ENCODE assay signal across 10 mouse cellular contexts in genomic region chr5:52367866-52368840, GRCm38 (mm10). TPM values are rescaled to one million over a fixed set of nuclear protein-coding genes. Genes with fewer than 3 reads are reported as not detected.
DNase-seq lines count a peak whose midpoint lies in the region; ATAC-seq lines count a peak whose summit lies in the region.
"Had no signal": no experiment of that assay in that cellular context is flagged by ENCODE, and none has a peak within 500 bp of the region (broad histone marks: within the 10 kb centered on the region; RNA-seq: fewer than 3 reads in every experiment).

No protein-coding gene starts in this region.

- WGBS in liver, embryonic 11.5 days: 40% methylated on average over 63 of the region's 63 CpGs
- WGBS in embryonic facial prominence, embryonic 11.5 days: 48% methylated on average over 61 of the region's 63 CpGs
- 55% methylated on average over 47 of the region's 63 CpGs for WGBS in hindbrain, embryonic 11.5 days
- 53% methylated on average over 63 of the region's 63 CpGs for WGBS in neural tube, embryonic 12.5 days

- DNase-seq in liver, embryonic 11.5 days (ENCODE audit: low spot score): no peak
- no peak for DNase-seq in liver
- DNase-seq in embryonic facial prominence, embryonic 11.5 days (ENCODE audit: low spot score): peak; percentile 21
- DNase-seq in hindbrain, embryonic 11.5 days (ENCODE audit: low spot score): peak; percentile 41
- no peak for DNase-seq in thymus, postnatal 0 days (ENCODE audit: low spot score)
- no peak for DNase-seq in frontal cortex, postnatal 14 days (ENCODE audit: low spot score in 2 of 2)
- DNase-seq in layer of hippocampus, postnatal 25 days (ENCODE audit: extremely low spot score in 1 of 2, low spot score in 1 of 2): no peak
- DNase-seq: adrenal gland, postnatal 36 days; liver, embryonic 13.5 days had no signal

- H3K9ac ChIP-seq in liver, embryonic 11.5 days (ENCODE audit: low read depth, low read length): no peak overlapping the region
- peak overlapping the region; percentile 64 for H3K9ac ChIP-seq in embryonic facial prominence, embryonic 11.5 days (replicated peaks; ENCODE audit: low read length)
- H3K9ac ChIP-seq in hindbrain, embryonic 11.5 days (ENCODE audit: low read depth, low read length): peak overlapping the region; percentile 55; the same call in 1 of the 2 replicates
- H3K9ac ChIP-seq in neural tube, embryonic 12.5 days: no peak overlapping the region
- H3K9ac ChIP-seq: liver, embryonic 13.5 days had no signal

- no peak overlapping the region for H3K27ac ChIP-seq in liver, embryonic 11.5 days (ENCODE audit: low read depth, low read length)
- H3K27ac ChIP-seq in embryonic facial prominence, embryonic 11.5 days (replicated peaks; ENCODE audit: low read depth, low read length): no peak overlapping the region
- no peak overlapping the region for H3K27ac ChIP-seq in hindbrain, embryonic 11.5 days (ENCODE audit: low read depth, low read length)
- H3K27ac ChIP-seq in neural tube, embryonic 12.5 days: no peak overlapping the region
- H3K27ac ChIP-seq: liver, embryonic 13.5 days had no signal

- no peaks in the 10 kb centered on the region for H3K36me3 ChIP-seq in liver, embryonic 11.5 days (ENCODE audit: control insufficient read depth, insufficient read depth, low read length)
- no peaks in the 10 kb centered on the region for H3K36me3 ChIP-seq in embryonic facial prominence, embryonic 11.5 days (replicated peaks; ENCODE audit: control insufficient read depth, insufficient read depth, low read depth, low read length)
- no peaks in the 10 kb centered on the region for H3K36me3 ChIP-seq in hindbrain, embryonic 11.5 days (ENCODE audit: control insufficient read depth, insufficient read depth, low read length)
- H3K36me3 ChIP-seq in neural tube, embryonic 12.5 days: no peaks in the 10 kb centered on the region
- H3K36me3 ChIP-seq: liver, embryonic 13.5 days had no signal

- H3K27me3 ChIP-seq in liver, embryonic 11.5 days (replicated peaks; ENCODE audit: control insufficient read depth, insufficient read depth, low read length): peaks cover 15% of the 10 kb centered on the region
- no peaks in the 10 kb centered on the region for H3K27me3 ChIP-seq in embryonic facial prominence, embryonic 11.5 days (ENCODE audit: control insufficient read depth, insufficient read depth, low read length)
- H3K27me3 ChIP-seq in hindbrain, embryonic 11.5 days (ENCODE audit: control insufficient read depth, insufficient read depth, low read length): no peaks in the 10 kb centered on the region
- H3K27me3 ChIP-seq in neural tube, embryonic 12.5 days (replicated peaks): no peaks in the 10 kb centered on the region

- H3K4me3 ChIP-seq in liver, embryonic 11.5 days (ENCODE audit: low read depth, low read length): no peak overlapping the region
- H3K4me3 ChIP-seq in embryonic facial prominence, embryonic 11.5 days (ENCODE audit: low read depth, low read length): peak overlapping the region; percentile 0; the same call in 1 of the 2 replicates
- H3K4me3 ChIP-seq in hindbrain, embryonic 11.5 days (ENCODE audit: low read depth, low read length): no peak overlapping the region
- no peak overlapping the region for H3K4me3 ChIP-seq in neural tube, embryonic 12.5 days
- H3K4me3 ChIP-seq: liver, embryonic 13.5 days had no signal

- peak overlapping the region; percentile 39 for H3K4me2 ChIP-seq in liver, embryonic 11.5 days
- H3K4me2 ChIP-seq in embryonic facial prominence, embryonic 11.5 days (ENCODE audit: low read depth, low read length): peak overlapping the region; percentile 8
- peak overlapping the region; percentile 31 for H3K4me2 ChIP-seq in hindbrain, embryonic 11.5 days (replicated peaks; ENCODE audit: low read depth, low read length)
- peak overlapping the region; percentile 48 for H3K4me2 ChIP-seq in neural tube, embryonic 12.5 days (replicated peaks)
- H3K4me2 ChIP-seq: liver, embryonic 13.5 days had no signal

- H3K4me1 ChIP-seq in liver, embryonic 11.5 days (replicated peaks; ENCODE audit: control insufficient read depth, insufficient read depth, low read length): no peaks in the 10 kb centered on the region
- H3K4me1 ChIP-seq in embryonic facial prominence, embryonic 11.5 days (ENCODE audit: control insufficient read depth, insufficient read depth, low read length): no peaks in the 10 kb centered on the region
- H3K4me1 ChIP-seq in hindbrain, embryonic 11.5 days (replicated peaks; ENCODE audit: control insufficient read depth, insufficient read depth, low read length): no peaks in the 10 kb centered on the region
- H3K4me1 ChIP-seq in neural tube, embryonic 12.5 days: peaks cover 6% of the 10 kb centered on the region; the same call in 1 of the 2 replicates
- H3K4me1 ChIP-seq: liver, embryonic 13.5 days had no signal

- no peaks in the 10 kb centered on the region for H3K9me3 ChIP-seq in liver, embryonic 11.5 days (ENCODE audit: control insufficient read depth, low read length)
- no peaks in the 10 kb centered on the region for H3K9me3 ChIP-seq in embryonic facial prominence, embryonic 11.5 days (replicated peaks; ENCODE audit: control insufficient read depth, low read length)
- no peaks in the 10 kb centered on the region for H3K9me3 ChIP-seq in hindbrain, embryonic 11.5 days (ENCODE audit: control insufficient read depth, low read length)
- H3K9me3 ChIP-seq in neural tube, embryonic 12.5 days: no peaks in the 10 kb centered on the region
- H3K9me3 ChIP-seq: liver, embryonic 13.5 days had no signal

- ATAC-seq in liver, embryonic 11.5 days (replicated peaks; ENCODE audit: low FRiP score): no peak
- peak; percentile 29; the same call in 1 of the 2 replicates for ATAC-seq in embryonic facial prominence, embryonic 11.5 days (replicated peaks; ENCODE audit: insufficient number of reproducible peaks, low FRiP score, low TSS enrichment, low read depth)
- peak; percentile 64 for ATAC-seq in hindbrain, embryonic 11.5 days (ENCODE audit: low FRiP score)
- ATAC-seq in neural tube, embryonic 12.5 days (ENCODE audit: low FRiP score, low read depth): peak; percentile 35; the same call in 1 of the 2 replicates

RNA-seq across cellular contexts. Expression of gene Sod3, which starts 4.6 kb away (rescaled TPM):
- 2.4 and 2.9 TPM in 2 replicates for polyA plus RNA-seq in liver, embryonic 11.5 days (2014; fragmentation: Nextera tagmentation; extraction: Ambion mirVana)
- 0.31 and 0.38 TPM in 2 replicates for polyA plus RNA-seq in embryonic facial prominence, embryonic 11.5 days (2014; fragmentation: Nextera tagmentation; extraction: Ambion mirVana)
- polyA plus RNA-seq in hindbrain, embryonic 11.5 days (2014; fragmentation: Nextera tagmentation; extraction: Ambion mirVana): 0.82 and 0.91 TPM in 2 replicates
- 0.42 TPM in 2 replicates for polyA plus RNA-seq in neural tube, embryonic 12.5 days (2016; fragmentation: Nextera tagmentation; extraction: Ambion mirVana)
- 0.87 and 1.6 TPM in 2 replicates for polyA plus RNA-seq in thymus, postnatal 0 days (2015; fragmentation: Nextera tagmentation; extraction: Ambion mirVana)
- 1 to 10 TPM; 6.1 to 6.3 TPM for total RNA-seq in layer of hippocampus, postnatal 25 days (2021)

Comparison
In these comparisons a context has a peak if more than half of its experiments do, and no peak if none do; other contexts are left out.
1. DNase-seq: peak in embryonic facial prominence, embryonic 11.5 days (single experiment) and hindbrain, embryonic 11.5 days (single experiment); none in liver, embryonic 11.5 days (single experiment), liver (single experiment), thymus, postnatal 0 days (single experiment), frontal cortex, postnatal 14 days (0 of 2) and layer of hippocampus, postnatal 25 days (0 of 2).
2. H3K9ac ChIP-seq: peak in embryonic facial prominence, embryonic 11.5 days (single experiment) and hindbrain, embryonic 11.5 days (single experiment); none in liver, embryonic 11.5 days (single experiment) and neural tube, embryonic 12.5 days (single experiment).
3. Peak in every context shown above with its lines, with median percentiles within 50 percentile points of each other: H3K4me2 ChIP-seq.